Mouse (Mus musculus) hindlimb bud, embryonic 11.5 days (tissue): ENCODE results near the gene Olfr1360.
"Not testable (repeated sequence)": the region's sequence is repeated elsewhere in the genome, so short reads cannot be mapped to it uniquely, and the experiment has no call there.

Experiments used
- DNase-seq: peaks from one replicate; pipeline ENCODE4 v3.0.0-alpha.2; 2012; ENCODE audit warnings: low read depth, low spot score; ENCODE audit errors: extremely low spot score

Olfr1360 gene

DNA sequence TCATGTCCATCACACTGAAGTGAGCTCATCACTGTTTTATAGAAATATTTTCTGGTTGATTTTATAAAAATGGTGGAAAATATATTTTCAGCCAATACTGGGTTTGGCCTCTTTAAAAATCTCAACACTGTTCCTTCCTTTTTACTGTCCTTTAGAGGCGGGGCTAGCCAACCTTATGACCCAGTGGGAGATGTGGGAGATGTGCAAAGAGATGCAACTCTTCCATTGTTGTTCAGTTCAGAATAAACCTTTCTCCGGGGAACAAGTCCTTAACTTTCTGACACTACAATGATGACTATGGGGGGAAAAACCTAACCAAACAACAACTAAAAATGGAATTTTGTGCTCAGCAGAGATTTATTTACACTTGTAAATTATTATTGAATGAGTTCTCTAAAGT is at the start of gene Olfr1360:
Gene Olfr1360, minus strand, starts transcription at position 101 of the 400 bp plus-strand sequence.
- DNase-seq: no peak

GRCm38 (mm10) chr13:21722993-21723836 is 46.0 kb upstream of the Olfr1360 start:
- no peak for DNase-seq

- DNase-seq: peak; percentile 69
These were observed 45.2 kb upstream of the Olfr1360 start for GRCm38 (mm10) chr13:21722373-21722925.

DNA sequence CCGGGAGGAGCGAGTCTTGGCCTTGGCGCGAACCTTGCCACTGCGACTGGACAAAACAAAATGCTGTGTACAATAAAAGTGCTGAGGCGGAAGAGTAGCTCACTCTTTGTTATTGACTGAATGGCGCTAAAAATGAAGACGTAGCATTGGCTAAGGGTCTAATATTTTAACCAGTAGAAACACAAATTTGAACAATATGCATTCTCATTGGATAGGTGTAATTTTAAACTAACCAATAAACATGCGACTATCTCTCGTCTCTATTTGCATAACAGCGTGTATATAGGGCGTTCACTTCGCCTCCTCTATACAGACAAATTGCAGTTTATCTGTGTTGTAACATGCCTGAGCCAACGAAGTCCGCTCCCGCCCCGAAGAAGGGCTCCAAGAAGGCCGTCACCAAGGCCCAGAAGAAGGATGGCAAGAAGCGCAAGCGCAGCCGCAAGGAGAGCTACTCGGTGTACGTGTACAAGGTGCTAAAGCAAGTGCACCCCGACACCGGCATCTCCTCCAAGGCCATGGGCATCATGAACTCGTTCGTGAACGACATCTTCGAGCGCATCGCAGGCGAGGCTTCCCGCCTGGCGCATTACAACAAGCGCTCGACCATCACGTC is 44.7 kb upstream of the Olfr1360 start, which contains the start of gene Hist1h2bm:
Gene Hist1h2bm, plus strand, starts transcription at position 288 of the 616 bp plus-strand sequence.
- DNase-seq: peak; percentile 98

- not testable (repeated sequence) for DNase-seq
These were observed 44.0 kb upstream of the Olfr1360 start for GRCm38 (mm10) chr13:21721107-21721756.

DNA sequence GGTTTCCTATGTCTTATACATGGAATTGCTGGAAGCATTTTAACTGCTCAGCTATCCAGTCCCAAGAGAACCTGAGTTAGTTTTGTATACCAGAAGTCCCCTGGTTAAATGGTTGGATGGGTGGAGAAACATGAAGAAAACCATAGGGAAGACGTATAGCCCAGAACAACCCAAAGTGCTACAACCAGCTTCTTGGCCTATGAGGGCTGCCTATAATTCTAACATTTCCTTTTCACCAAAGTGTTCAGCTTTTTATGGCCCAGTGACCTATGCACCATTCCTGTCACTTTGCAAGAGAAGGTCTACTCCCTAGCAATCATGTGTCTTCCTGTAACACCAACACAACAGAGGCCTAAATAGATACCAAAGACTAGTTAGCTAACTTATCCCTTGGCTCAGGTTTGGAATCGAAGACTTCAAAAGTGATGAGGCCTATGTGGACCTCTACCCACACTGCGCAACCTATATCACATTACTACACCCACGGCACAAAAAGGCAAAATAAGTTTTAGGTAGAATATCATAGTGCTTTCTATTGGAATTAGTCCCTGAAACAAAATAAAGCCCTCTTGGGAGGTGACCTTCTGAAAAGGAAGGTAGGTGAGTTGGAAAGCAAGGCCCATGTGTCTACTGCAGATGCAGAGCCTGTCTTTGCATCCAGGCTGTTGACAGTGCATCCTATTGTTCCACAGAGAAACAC is 41.3 kb upstream of the Olfr1360 start:
- peak; percentile 75 for DNase-seq

DNA sequence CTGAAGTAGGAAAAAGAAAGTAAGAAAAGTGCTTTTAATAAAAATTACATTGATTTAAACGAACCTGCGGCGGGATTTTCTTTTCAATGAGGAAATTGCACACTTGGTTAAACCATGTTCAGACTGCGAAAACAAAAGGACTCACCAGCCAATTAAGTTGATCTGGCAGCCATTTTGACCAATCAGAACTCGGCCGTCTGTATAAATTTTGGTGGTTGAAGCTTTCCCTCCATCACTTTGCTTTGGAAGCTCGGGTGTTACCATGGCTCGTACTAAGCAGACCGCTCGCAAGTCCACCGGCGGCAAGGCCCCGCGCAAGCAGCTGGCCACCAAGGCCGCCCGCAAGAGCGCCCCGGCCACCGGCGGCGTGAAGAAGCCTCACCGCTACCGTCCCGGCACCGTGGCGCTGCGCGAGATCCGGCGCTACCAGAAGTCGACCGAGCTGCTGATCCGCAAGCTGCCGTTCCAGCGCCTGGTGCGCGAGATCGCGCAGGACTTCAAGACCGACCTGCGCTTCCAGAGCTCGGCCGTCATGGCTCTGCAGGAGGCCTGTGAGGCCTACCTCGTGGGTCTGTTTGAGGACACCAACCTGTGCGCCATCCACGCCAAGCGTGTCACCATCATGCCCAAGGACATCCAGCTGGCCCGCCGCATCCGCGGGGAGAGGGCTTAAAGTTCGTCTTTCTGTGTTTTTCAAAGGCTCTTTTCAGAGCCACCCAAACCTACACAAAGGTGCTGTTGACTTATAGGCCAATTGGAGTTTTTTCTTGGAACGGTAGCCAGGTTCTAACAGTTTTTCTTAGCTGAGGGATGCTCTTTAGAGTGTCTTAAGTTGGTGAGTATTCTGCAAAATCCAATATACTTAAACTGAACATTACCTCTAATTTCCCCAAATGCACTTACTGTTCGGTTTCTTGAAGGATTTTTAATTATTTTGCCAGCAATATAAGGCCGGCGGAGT is 40.5 kb upstream of the Olfr1360 start, which contains the start of gene Hist1h3h:
Gene Hist1h3h, plus strand, starts transcription at position 263 of the 961 bp plus-strand sequence.
- not testable (repeated sequence) for DNase-seq

DNA sequence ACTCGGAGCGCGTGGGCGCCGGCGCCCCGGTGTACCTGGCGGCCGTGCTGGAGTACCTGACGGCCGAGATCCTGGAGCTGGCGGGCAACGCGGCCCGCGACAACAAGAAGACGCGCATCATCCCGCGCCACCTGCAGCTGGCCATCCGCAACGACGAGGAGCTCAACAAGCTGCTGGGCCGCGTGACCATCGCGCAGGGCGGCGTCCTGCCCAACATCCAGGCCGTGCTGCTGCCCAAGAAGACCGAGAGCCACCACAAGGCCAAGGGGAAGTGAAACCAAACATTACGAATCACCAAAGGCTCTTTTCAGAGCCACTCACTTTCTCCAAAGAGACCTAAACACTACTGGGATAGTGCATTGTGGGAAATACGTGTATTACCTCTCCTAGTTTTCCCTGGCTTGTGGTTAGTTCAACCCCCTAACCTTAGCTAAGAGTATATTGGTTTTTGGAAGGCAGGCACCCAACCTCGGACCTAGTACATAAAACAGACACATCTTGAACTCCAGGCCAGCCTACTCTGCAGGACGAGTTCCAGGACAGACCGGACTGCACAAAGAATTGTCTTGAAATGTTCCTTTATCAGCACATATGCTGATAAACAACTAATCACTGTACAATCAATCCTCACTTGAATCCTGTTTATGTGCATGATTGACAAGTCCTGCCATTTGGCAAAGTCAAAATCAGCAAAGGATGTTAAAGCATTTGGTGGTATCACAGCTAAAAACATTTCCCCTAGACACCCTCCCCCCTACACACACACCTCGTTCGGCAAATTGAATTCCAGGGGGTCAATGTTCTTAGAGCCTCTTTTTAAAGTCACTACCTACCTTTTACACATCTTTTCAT is 39.6 kb upstream of the Olfr1360 start:
- DNase-seq: peak; percentile 95

DNA sequence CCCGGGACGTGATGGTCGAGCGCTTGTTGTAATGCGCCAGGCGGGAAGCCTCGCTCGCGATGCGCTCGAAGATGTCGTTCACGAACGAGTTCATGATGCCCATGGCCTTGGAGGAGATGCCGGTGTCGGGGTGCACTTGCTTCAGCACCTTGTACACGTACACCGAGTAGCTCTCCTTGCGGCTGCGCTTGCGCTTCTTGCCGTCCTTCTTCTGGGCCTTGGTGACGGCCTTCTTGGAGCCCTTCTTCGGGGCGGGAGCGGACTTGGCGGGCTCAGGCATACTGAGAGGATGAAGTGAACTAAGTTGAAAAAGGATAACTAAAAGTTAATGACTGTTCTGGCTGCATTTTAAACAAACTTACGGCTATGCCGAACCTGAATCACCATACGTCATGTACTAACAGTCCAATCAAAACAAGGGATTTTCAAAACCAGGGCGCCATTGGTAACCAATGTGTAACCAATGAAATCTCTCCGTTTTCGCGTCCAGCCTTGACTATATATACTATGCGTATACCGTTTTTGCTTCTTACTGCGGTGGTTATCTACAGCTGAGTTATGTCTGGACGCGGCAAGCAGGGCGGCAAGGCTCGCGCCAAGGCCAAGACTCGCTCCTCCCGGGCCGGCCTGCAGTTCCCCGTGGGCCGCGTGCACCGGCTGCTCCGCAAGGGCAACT is 38.8 kb upstream of the Olfr1360 start, which contains the start of the genes Hist1h2bl and Hist1h2ai:
Gene Hist1h2bl, minus strand, starts transcription at position 280 of the 676 bp plus-strand sequence.
Gene Hist1h2ai, plus strand, starts transcription at position 559 of the 676 bp plus-strand sequence.
- DNase-seq: peak; percentile 98

- no peak for DNase-seq
These were observed 38.1 kb upstream of the Olfr1360 start for GRCm38 (mm10) chr13:21715131-21715863.

GRCm38 (mm10) chr13:21714725-21715124 is 37.5 kb upstream of the Olfr1360 start:
- peak; percentile 73 for DNase-seq

DNA sequence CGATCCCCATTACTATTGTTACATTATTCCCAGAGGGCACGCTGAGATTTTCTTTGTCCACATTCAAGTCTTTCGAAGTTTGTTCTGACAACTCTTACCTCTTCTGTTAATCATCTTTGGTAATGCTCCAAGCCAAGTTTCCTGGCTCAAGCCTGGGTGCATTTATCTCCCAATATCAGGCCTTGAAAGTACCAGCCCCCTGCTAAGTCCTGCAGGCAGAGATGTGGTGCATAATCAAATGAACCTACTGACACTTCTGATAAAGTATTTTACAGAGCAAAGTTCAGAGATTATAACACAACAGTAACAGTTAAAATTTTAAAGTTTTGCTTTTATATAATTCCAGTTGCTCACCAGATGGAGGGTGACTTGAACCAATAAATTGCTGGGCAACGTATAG is 34.5 kb upstream of the Olfr1360 start:
- no peak for DNase-seq

DNA sequence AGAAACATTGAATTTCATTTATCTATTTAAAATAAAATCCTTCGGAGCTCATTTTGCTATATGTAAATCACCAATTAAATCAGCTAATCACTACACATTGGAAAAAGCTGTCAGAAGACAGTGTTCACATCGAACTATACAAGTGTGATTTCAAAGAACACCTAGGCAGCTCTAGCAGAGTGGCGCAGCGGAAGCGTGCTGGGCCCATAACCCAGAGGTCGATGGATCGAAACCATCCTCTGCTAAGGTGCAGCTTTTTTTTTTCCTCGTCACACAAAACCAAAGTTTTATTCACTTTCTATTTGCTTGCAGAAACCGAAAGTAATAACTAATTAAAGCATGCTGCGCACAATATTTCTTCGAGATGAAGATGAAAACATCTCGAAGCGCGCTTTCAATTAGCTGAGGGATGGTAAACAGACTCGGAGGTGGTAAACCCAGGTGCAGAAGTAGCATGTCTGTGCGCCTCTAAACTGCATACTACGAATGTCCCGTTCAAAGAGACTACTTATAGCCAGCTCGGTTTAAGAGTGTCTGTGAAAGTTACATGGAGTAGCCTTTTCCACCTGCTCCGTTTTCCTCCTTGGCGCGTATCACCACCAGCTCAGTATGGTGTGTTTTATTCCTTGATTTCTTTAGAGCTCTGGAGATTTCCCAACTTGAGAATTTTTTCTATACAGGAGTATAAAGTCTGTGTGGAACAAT is 33.8 kb upstream of the Olfr1360 start:
- peak; percentile 73 for DNase-seq

GRCm38 (mm10) chr13:21710031-21710711 is 33.0 kb upstream of the Olfr1360 start:
- DNase-seq: peak; percentile 73

GRCm38 (mm10) chr13:21706669-21707068 is 29.5 kb upstream of the Olfr1360 start:
- DNase-seq: no peak

- no peak for DNase-seq
These were observed 20.6 kb upstream of the Olfr1360 start, which contains the start of gene Olfr1359 for GRCm38 (mm10) chr13:21697811-21698210. Gene Olfr1359, plus strand, starts transcription at chr13:21698111.
